Mouse (Mus musculus): ENCODE data around the gene Dap. TPM values are rescaled to one million over a fixed set of nuclear protein-coding genes. Genes with fewer than 3 reads are reported as not detected.

Gene Dap
- polyA plus RNA-seq, 1 experiment from 2014 or later, result 29.0 TPM

DNA sequence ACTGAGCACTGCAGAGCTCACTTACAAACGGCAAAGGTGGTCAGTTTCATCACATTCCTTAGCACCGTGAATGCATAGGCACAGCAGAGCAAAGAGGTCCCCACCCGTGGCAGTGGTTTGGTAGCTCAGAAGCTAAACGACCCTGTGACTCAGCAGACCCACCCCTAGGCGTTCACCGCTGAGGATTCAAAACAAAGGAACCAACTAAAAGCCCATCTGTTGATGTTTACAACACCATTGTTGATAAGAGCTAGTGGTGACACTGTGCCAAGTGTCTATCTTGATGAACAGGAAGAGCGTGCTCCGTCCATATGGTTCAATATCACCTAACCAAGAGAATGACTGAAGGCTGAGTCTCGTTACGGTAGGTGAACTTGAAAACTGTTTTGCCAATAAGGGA, 19.1 kb downstream of the Dap start:
- Histone ChIP-seq H3K27me3 (ENCODE audit: poor library complexity, severe bottlenecking) (no peaks in the 10 kb centered on the region), H3K36me3 (replicated peaks) (peaks cover 12% of the 10 kb centered on the region), H3K9me3 (no peaks in the 10 kb centered on the region; the same call in 1 of the 2 replicates), H3K4me3 (no peak overlapping the region), H3K27ac (no peak overlapping the region), H3K4me1 (peaks cover 21% of the 10 kb centered on the region)
- WGBS, result 92% methylated on average over 10 of the region's 10 CpGs
- DNase-seq (ENCODE audit: extremely low spot score, low spot score), result no peak

GRCm38 (mm10) chr15:31244696-31245445, 20.8 kb downstream of the Dap start:
- peaks cover 12% of the 10 kb centered on the region for H3K36me3 ChIP-seq (replicated peaks)
- WGBS, result 94% methylated on average over 17 of the region's 17 CpGs
- H3K27me3 ChIP-seq (ENCODE audit: poor library complexity, severe bottlenecking), result no peaks in the 10 kb centered on the region
- peaks cover 31% of the 10 kb centered on the region for H3K4me1 ChIP-seq
- DNase-seq (ENCODE audit: extremely low spot score, low spot score), result no peak
- no peak overlapping the region for H3K27ac ChIP-seq
- no peak overlapping the region for H3K4me3 ChIP-seq
- H3K9me3 ChIP-seq, result no peaks in the 10 kb centered on the region; the same call in 1 of the 2 replicates

DNA sequence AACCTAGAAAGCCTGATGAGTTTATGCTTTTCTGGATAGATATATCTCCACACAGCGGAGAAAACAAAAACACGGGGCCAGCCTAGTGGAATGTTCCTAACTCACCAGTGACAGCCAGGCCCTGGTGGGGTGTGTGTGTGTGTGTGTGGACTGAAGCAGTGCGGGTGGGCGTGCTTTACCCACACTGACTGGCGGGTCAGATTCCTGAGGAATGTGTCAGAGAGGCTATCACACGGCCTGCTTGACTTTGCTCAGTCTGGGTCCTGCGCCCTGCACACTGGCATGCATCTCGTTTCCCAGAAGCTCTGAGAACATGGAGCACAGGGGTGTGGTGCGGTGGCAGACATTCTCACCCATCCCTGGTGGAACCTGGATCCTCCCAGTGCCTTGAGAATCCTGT, 21.8 kb downstream of the Dap start:
- Histone ChIP-seq H3K27ac (no peak overlapping the region), H3K36me3 (replicated peaks) (peaks cover 12% of the 10 kb centered on the region), H3K27me3 (ENCODE audit: poor library complexity, severe bottlenecking) (no peaks in the 10 kb centered on the region), H3K4me3 (no peak overlapping the region), H3K4me1 (peaks cover 39% of the 10 kb centered on the region), H3K9me3 (no peaks in the 10 kb centered on the region; the same call in 1 of the 2 replicates)
- 83% methylated on average over 9 of the region's 9 CpGs for WGBS
- no peak for DNase-seq (ENCODE audit: extremely low spot score, low spot score)

GRCm38 (mm10) chr15:31247035-31247434, 22.9 kb downstream of the Dap start:
- no peak for DNase-seq (ENCODE audit: extremely low spot score, low spot score)
- peaks cover 40% of the 10 kb centered on the region for H3K4me1 ChIP-seq
- H3K9me3 ChIP-seq, result no peaks in the 10 kb centered on the region; the same call in 1 of the 2 replicates
- peak overlapping the region; percentile 16; the same call in 1 of the 2 replicates for H3K27ac ChIP-seq
- peaks cover 6% of the 10 kb centered on the region for H3K36me3 ChIP-seq (replicated peaks)
- no peak overlapping the region for H3K4me3 ChIP-seq
- 74% methylated on average over 9 of the region's 9 CpGs for WGBS
- H3K27me3 ChIP-seq (ENCODE audit: poor library complexity, severe bottlenecking), result no peaks in the 10 kb centered on the region

- no peak overlapping the region for H3K4me3 ChIP-seq
- H3K4me1 ChIP-seq, result peaks cover 40% of the 10 kb centered on the region
- H3K36me3 ChIP-seq (replicated peaks), result no peaks in the 10 kb centered on the region
- peak overlapping the region; percentile 51 for H3K27ac ChIP-seq
- no peak for DNase-seq (ENCODE audit: extremely low spot score, low spot score)
- no peaks in the 10 kb centered on the region for H3K27me3 ChIP-seq (ENCODE audit: poor library complexity, severe bottlenecking)
- 64% methylated on average over 7 of the region's 7 CpGs for WGBS
- no peaks in the 10 kb centered on the region for H3K9me3 ChIP-seq
Observed at GRCm38 (mm10) chr15:31248882-31249281, 24.8 kb downstream of the Dap start.

DNA sequence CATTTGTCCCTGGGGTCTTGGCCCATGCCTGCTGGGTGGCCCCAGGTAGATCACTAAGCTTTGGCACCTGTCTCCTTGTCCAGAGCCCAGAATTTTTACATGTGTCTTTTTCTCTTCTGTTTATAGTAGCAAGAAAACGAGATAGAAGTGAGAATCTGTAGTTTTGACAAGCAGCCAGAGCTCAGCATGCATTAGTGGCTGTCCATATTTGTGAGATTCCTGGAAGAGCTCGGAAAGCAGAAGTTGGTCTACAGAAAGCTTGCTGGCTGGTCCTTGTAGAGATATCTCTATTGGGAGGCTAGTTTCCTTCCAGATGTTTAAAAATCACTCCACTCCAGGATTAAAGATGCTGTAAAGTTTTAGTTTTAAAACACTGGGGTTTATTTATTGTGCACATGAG, 25.9 kb downstream of the Dap start:
- peaks cover 40% of the 10 kb centered on the region for H3K4me1 ChIP-seq
- H3K9me3 ChIP-seq, result no peaks in the 10 kb centered on the region
- H3K36me3 ChIP-seq (replicated peaks), result no peaks in the 10 kb centered on the region
- WGBS, result 88% methylated on average over 2 of the region's 2 CpGs
- no peak overlapping the region for H3K4me3 ChIP-seq
- no peaks in the 10 kb centered on the region for H3K27me3 ChIP-seq (ENCODE audit: poor library complexity, severe bottlenecking)
- no peak for DNase-seq (ENCODE audit: extremely low spot score, low spot score)
- H3K27ac ChIP-seq, result no peak overlapping the region

DNA sequence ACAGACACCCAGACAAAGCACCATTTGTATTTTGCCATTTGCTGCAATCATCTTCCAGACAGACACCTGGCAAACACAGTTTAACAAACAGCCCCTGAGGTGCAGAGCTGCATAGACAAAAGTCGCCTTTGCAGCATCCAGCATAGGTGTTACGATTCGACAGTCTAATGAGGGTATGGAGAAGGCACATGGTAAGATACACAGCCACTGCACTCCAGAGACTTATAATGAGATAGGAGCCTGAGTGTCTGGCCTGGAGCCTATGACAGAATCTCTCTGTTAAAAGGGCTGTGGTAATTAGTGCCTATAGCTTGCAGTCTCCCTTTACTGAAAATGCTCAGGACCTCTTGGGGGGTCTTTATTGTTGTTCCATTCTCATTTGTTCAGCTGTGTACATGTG, 26.6 kb downstream of the Dap start:
- Histone ChIP-seq H3K4me3 (no peak overlapping the region), H3K9me3 (no peaks in the 10 kb centered on the region), H3K36me3 (replicated peaks) (no peaks in the 10 kb centered on the region), H3K27me3 (ENCODE audit: poor library complexity, severe bottlenecking) (no peaks in the 10 kb centered on the region), H3K27ac (no peak overlapping the region), H3K4me1 (peaks cover 40% of the 10 kb centered on the region)
- no peak for DNase-seq (ENCODE audit: extremely low spot score, low spot score)
- WGBS, result 78% methylated on average over 3 of the region's 3 CpGs

DNA sequence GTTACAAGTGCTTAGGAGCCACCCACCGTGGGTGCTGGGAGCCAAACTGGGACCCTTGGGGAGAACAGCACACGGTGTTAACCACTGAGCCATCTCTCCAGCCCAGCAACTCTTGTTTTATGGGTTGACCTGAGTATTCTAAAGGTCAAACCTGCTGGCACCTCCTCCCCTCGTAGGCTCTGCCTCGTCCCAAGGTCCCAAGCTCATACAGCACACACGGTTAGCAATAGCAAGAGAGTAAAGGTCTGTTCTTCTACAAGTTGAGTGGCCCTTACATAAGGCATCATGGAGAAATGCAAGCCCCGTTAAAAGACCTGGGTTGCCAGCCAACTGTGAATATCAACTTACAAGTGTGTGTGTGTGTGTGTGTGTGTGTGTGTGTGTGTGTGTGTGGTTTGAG, 27.1 kb downstream of the Dap start:
- Histone ChIP-seq H3K4me3 (no peak overlapping the region), H3K27ac (no peak overlapping the region), H3K36me3 (replicated peaks) (no peaks in the 10 kb centered on the region), H3K4me1 (peaks cover 38% of the 10 kb centered on the region), H3K27me3 (ENCODE audit: poor library complexity, severe bottlenecking) (no peaks in the 10 kb centered on the region), H3K9me3 (no peaks in the 10 kb centered on the region)
- WGBS, result 90% methylated on average over 6 of the region's 6 CpGs
- no peak for DNase-seq (ENCODE audit: extremely low spot score, low spot score)

DNA sequence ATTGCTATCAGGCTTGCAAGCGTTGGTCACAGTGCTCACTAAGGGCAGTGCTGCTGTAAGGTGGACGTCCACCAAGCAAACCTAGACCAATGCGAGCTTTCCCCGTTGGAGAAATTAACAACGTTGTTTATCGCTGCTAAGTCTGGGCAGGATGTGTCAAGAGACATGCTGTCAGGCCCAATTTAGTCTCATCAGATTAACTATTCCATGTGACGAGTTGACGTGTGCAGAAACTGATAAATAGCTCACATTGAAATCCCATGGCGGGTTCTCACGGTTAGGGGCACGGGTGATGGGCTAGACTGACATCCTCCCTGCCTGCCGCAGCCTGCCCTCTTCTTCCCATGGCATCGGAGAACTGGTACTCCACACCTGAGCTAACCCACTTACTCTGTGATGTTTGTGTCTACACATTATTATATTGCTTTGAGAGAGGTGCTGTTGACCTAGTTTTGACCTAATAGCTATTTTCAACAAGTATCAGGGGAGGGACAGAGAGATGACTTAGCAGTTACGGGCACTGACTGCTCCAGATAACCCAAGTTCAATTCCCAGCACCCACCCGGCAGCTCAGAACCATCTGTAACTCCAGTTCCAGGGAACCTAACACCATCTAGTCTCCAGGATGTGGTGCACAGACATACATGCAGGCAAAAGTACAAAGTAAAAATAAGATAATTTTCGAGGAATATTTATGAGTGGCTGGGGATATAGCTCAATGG, 28.6 kb downstream of the Dap start:
- no peak for DNase-seq (ENCODE audit: extremely low spot score, low spot score)
- Histone ChIP-seq H3K4me1 (peaks cover 25% of the 10 kb centered on the region), H3K4me3 (no peak overlapping the region), H3K36me3 (replicated peaks) (no peaks in the 10 kb centered on the region), H3K27me3 (ENCODE audit: poor library complexity, severe bottlenecking) (no peaks in the 10 kb centered on the region), H3K9me3 (no peaks in the 10 kb centered on the region), H3K27ac (no peak overlapping the region)
- 94% methylated on average over 16 of the region's 16 CpGs for WGBS

DNA sequence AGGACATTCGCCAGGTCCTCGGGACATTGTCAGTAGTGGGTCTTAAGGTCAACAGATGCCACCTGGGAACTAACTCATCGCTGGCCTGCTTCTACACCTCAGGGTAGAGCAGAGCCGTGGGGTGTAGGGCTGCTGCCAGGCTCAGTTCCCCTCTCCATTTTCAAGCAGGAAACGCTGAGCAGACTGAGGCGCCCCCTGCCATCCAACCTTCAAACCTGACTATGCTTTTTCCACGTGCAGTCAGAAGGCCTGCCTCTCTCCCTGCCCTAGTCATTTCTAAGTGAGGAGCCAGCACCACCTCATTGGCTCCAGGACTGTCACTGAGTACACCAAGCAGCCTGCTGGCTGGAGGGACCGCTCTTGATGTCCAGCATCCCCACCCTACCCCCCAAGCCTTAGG, 29.3 kb downstream of the Dap start:
- DNase-seq (ENCODE audit: extremely low spot score, low spot score), result no peak
- no peak overlapping the region for H3K4me3 ChIP-seq
- no peaks in the 10 kb centered on the region for H3K9me3 ChIP-seq
- 75% methylated on average over 8 of the region's 8 CpGs for WGBS
- H3K27ac ChIP-seq, result no peak overlapping the region
- H3K36me3 ChIP-seq (replicated peaks), result no peaks in the 10 kb centered on the region
- H3K27me3 ChIP-seq (ENCODE audit: poor library complexity, severe bottlenecking), result no peaks in the 10 kb centered on the region
- peaks cover 21% of the 10 kb centered on the region for H3K4me1 ChIP-seq

- H3K9me3 ChIP-seq, result no peaks in the 10 kb centered on the region
- 90% methylated on average over 4 of the region's 4 CpGs for WGBS
- no peaks in the 10 kb centered on the region for H3K27me3 ChIP-seq (ENCODE audit: poor library complexity, severe bottlenecking)
- H3K4me1 ChIP-seq, result peaks cover 16% of the 10 kb centered on the region
- H3K27ac ChIP-seq, result no peak overlapping the region
- no peaks in the 10 kb centered on the region for H3K36me3 ChIP-seq (replicated peaks)
- DNase-seq (ENCODE audit: extremely low spot score, low spot score), result no peak
- no peak overlapping the region for H3K4me3 ChIP-seq
Observed at GRCm38 (mm10) chr15:31253963-31254362, 29.8 kb downstream of the Dap start.

- DNase-seq (ENCODE audit: extremely low spot score, low spot score), result no peak
- no peaks in the 10 kb centered on the region for H3K36me3 ChIP-seq (replicated peaks)
- WGBS, result 90% methylated on average over 9 of the region's 9 CpGs
- H3K27ac ChIP-seq, result no peak overlapping the region
- H3K9me3 ChIP-seq, result no peaks in the 10 kb centered on the region
- peaks cover 13% of the 10 kb centered on the region for H3K4me1 ChIP-seq
- no peak overlapping the region for H3K4me3 ChIP-seq
- H3K27me3 ChIP-seq (ENCODE audit: poor library complexity, severe bottlenecking), result no peaks in the 10 kb centered on the region
Observed at GRCm38 (mm10) chr15:31254939-31255535, 30.9 kb downstream of the Dap start.

DNA sequence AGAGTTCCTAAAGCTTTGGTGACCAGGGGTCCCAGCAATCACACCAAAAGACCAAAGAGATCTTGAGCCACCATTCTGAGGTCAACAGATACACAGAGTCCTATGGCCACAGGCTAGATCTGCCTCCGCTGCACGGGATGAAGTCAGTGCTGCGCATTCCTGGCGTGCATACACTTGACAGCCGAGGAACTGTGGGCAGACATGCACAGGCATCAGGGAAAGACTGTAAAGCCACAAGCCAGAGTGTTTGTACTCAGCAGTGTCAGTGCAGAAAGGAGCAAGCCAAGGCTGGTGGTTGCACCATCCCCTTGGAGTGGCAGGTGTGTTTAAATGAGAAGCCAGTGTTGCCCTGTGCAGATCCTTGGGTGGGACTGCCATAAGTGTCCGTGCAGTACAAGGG, 31.6 kb downstream of the Dap start:
- Histone ChIP-seq H3K4me3 (no peak overlapping the region), H3K27ac (no peak overlapping the region), H3K9me3 (no peaks in the 10 kb centered on the region), H3K4me1 (peaks cover 6% of the 10 kb centered on the region; the same call in 1 of the 2 replicates), H3K36me3 (replicated peaks) (no peaks in the 10 kb centered on the region), H3K27me3 (ENCODE audit: poor library complexity, severe bottlenecking) (no peaks in the 10 kb centered on the region)
- 88% methylated on average over 6 of the region's 6 CpGs for WGBS
- DNase-seq (ENCODE audit: extremely low spot score, low spot score), result no peak

Data from forebrain, embryonic 10.5 days (tissue).